In genomic region chr4:129287472-129287981, GRCm38 (mm10) we compare ENCODE assay signal across 8 mouse cellular contexts. TPM values are rescaled to one million over a fixed set of nuclear protein-coding genes. Genes with fewer than 3 reads are reported as not detected.
DNase-seq lines count a peak whose midpoint lies in the region; ATAC-seq lines count a peak whose summit lies in the region.

Gene Sync (plus strand): TSS chr4:129287617.

- H3K9me3 ChIP-seq in heart, embryonic 16.5 days (replicated peaks; ENCODE audit: control insufficient read depth, low read length): no peaks in the 10 kb centered on the region
- no peaks in the 10 kb centered on the region for H3K9me3 ChIP-seq in liver, embryonic 11.5 days (ENCODE audit: control insufficient read depth, low read length)

- H3K27me3 ChIP-seq in heart, embryonic 16.5 days (ENCODE audit: control insufficient read depth, insufficient read depth, low read length): peaks cover 10% of the 10 kb centered on the region
- H3K27me3 ChIP-seq in liver, embryonic 11.5 days (replicated peaks; ENCODE audit: control insufficient read depth, insufficient read depth, low read length): peaks cover 35% of the 10 kb centered on the region

- DNase-seq in adrenal gland, adult 2 months: peak; percentile 52
- no peak for DNase-seq in adrenal gland, postnatal 4 days (ENCODE audit: low spot score in 2 of 2)
- DNase-seq in urinary bladder, postnatal 25 days (ENCODE audit: low spot score): peak; percentile 28
- DNase-seq in urinary bladder, postnatal 10 days (ENCODE audit: low spot score): no peak
- no peak for DNase-seq in liver, embryonic 11.5 days (ENCODE audit: low spot score)
- DNase-seq in skeletal muscle tissue, adult 2 months (ENCODE audit: low read depth, low spot score): peak; percentile 63
- DNase-seq in layer of hippocampus, adult 11-12 months (ENCODE audit: low spot score): no peak

- peak within 1 kb of the TSS; percentile 96 for H3K4me2 ChIP-seq in heart, embryonic 16.5 days (ENCODE audit: low read depth, low read length)
- H3K4me2 ChIP-seq in liver, embryonic 11.5 days: peak within 1 kb of the TSS; percentile 99

- peak within 1 kb of the TSS; percentile 76 for H3K9ac ChIP-seq in heart, embryonic 16.5 days (ENCODE audit: low read length)
- H3K9ac ChIP-seq in liver, embryonic 11.5 days (ENCODE audit: low read depth, low read length): peak within 1 kb of the TSS; percentile 56

- 1% methylated on average over 40 of the region's 53 CpGs for WGBS in heart, embryonic 16.5 days
- 1% methylated on average over 53 of the region's 53 CpGs for WGBS in liver, embryonic 11.5 days

- peak; percentile 68 for ATAC-seq in heart, embryonic 16.5 days (replicated peaks; ENCODE audit: extremely low read depth, insufficient read depth, low FRiP score)
- peak; percentile 31; the same call in 1 of the 2 replicates for ATAC-seq in liver, embryonic 11.5 days (replicated peaks; ENCODE audit: low FRiP score)

- peaks cover 13% of the 10 kb centered on the region for H3K4me1 ChIP-seq in heart, embryonic 16.5 days (ENCODE audit: control insufficient read depth, insufficient read depth, low read length)
- H3K4me1 ChIP-seq in liver, embryonic 11.5 days (replicated peaks; ENCODE audit: control insufficient read depth, insufficient read depth, low read length): peaks cover 13% of the 10 kb centered on the region

- peak within 1 kb of the TSS; percentile 59 for H3K27ac ChIP-seq in heart, embryonic 16.5 days (ENCODE audit: low read length)
- H3K27ac ChIP-seq in liver, embryonic 11.5 days (ENCODE audit: low read depth, low read length): no peak within 1 kb of the TSS

- H3K4me3 ChIP-seq in heart, embryonic 16.5 days (ENCODE audit: low read length): peak within 1 kb of the TSS; percentile 67
- peak within 1 kb of the TSS; percentile 64 for H3K4me3 ChIP-seq in liver, embryonic 11.5 days (ENCODE audit: low read depth, low read length)

- no peaks in the 10 kb centered on the region for H3K36me3 ChIP-seq in heart, embryonic 16.5 days (ENCODE audit: control insufficient read depth, insufficient read depth)
- no peaks in the 10 kb centered on the region for H3K36me3 ChIP-seq in liver, embryonic 11.5 days (ENCODE audit: control insufficient read depth, insufficient read depth, low read length)

RNA-seq across cellular contexts. Expression of gene Sync, which starts in this region (rescaled TPM):
- total RNA-seq in adrenal gland, adult 2 months (2021): under 1 TPM; 0.66 to 0.97 TPM
- polyA plus RNA-seq in adrenal gland, adult 2 months (2012; rRNA removed): 0.11 and 0.32 TPM in 2 replicates
- total RNA-seq in adrenal gland, postnatal 4 days (2021): 1 to 10 TPM; 3.8 to 4.4 TPM
- polyA plus RNA-seq in heart, embryonic 16.5 days (2015; fragmentation: Nextera tagmentation; extraction: Ambion mirVana): 1.8 and 1.9 TPM in 2 replicates
- polyA plus RNA-seq in liver, embryonic 11.5 days (2014; fragmentation: Nextera tagmentation; extraction: Ambion mirVana): 0.36 and 0.40 TPM in 2 replicates

Comparison
In these comparisons a context has a peak if more than half of its experiments do, and no peak if none do; other contexts are left out.
1. DNase-seq: peak in urinary bladder, postnatal 25 days (single experiment) and skeletal muscle tissue, adult 2 months (single experiment); none in adrenal gland, postnatal 4 days (0 of 2), urinary bladder, postnatal 10 days (single experiment), liver, embryonic 11.5 days (single experiment) and layer of hippocampus, adult 11-12 months (single experiment).
2. Peak in DNase-seq in adrenal gland, adult 2 months; RNA of the gene not detected or under 1 TPM.
3. Peak in ATAC-seq, H3K4me3 ChIP-seq, H3K9ac ChIP-seq and H3K4me2 ChIP-seq in liver, embryonic 11.5 days; RNA of the gene not detected or under 1 TPM.